Mouse (Mus musculus): ENCODE measurements at regions not wholly inside any gene's neighbourhood (a gene's known extent, or its start where the extent isn't known, plus 50 kb on each side); places are given as distances from the start of the nearest gene placed in this dataset.
"Not testable (repeated sequence)": the region's sequence is repeated elsewhere in the genome, so short reads cannot be mapped to it uniquely, and the experiment has no call there.

- H3K4me2 ChIP-seq (replicated peaks), result no peak overlapping the region
- H3K36me3 ChIP-seq, result no peaks in the 10 kb centered on the region
- no peaks in the 10 kb centered on the region for H3K4me1 ChIP-seq
- no peak overlapping the region for H3K9ac ChIP-seq
- no peak overlapping the region for H3K4me3 ChIP-seq
- no peaks in the 10 kb centered on the region for H3K27me3 ChIP-seq (replicated peaks)
- WGBS, result 84% methylated on average over 2 of the region's 2 CpGs
- H3K9me3 ChIP-seq, result no peaks in the 10 kb centered on the region
- no peak overlapping the region for H3K27ac ChIP-seq
- no peak for ATAC-seq (ENCODE audit: low FRiP score, low read depth)
Measured at GRCm38 (mm10) chr13:81020811-81021210, 137.6 kb downstream of the Arrdc3 start.

GRCm38 (mm10) chr13:81022410-81022809 lies 139.2 kb downstream of the Arrdc3 start:
- Histone ChIP-seq H3K36me3 (no peaks in the 10 kb centered on the region), H3K4me3 (no peak overlapping the region), H3K27me3 (replicated peaks) (no peaks in the 10 kb centered on the region), H3K27ac (no peak overlapping the region), H3K9ac (no peak overlapping the region), H3K4me1 (no peaks in the 10 kb centered on the region), H3K4me2 (replicated peaks) (no peak overlapping the region), H3K9me3 (no peaks in the 10 kb centered on the region)
- ATAC-seq (ENCODE audit: low FRiP score, low read depth), result no peak
- WGBS, result 87% methylated on average over 1 of the region's 1 CpGs

- H3K4me3 ChIP-seq; ATAC-seq (ENCODE audit: low FRiP score, low read depth); H3K4me1 ChIP-seq; H3K9ac ChIP-seq; H3K9me3 ChIP-seq; H3K27ac ChIP-seq; H3K36me3 ChIP-seq; H3K27me3 ChIP-seq (replicated peaks); H3K4me2 ChIP-seq (replicated peaks): not testable (repeated sequence)
- WGBS, result 96% methylated on average over 14 of the region's 14 CpGs
Measured at GRCm38 (mm10) chr13:81025241-81025760, 142.1 kb downstream of the Arrdc3 start.

- H3K27me3 ChIP-seq (replicated peaks), result no peaks in the 10 kb centered on the region
- H3K9ac ChIP-seq, result no peak overlapping the region
- no peaks in the 10 kb centered on the region for H3K36me3 ChIP-seq
- no peak overlapping the region for H3K4me2 ChIP-seq (replicated peaks)
- WGBS, result 89% methylated on average over 1 of the region's 1 CpGs
- ATAC-seq (ENCODE audit: low FRiP score, low read depth), result no peak
- no peak overlapping the region for H3K27ac ChIP-seq
- H3K9me3 ChIP-seq, result no peaks in the 10 kb centered on the region
- H3K4me1 ChIP-seq, result no peaks in the 10 kb centered on the region
- no peak overlapping the region for H3K4me3 ChIP-seq
Measured at GRCm38 (mm10) chr13:81037316-81037715, 154.1 kb downstream of the Arrdc3 start.

- H3K4me2 ChIP-seq (replicated peaks), result no peak overlapping the region
- no peaks in the 10 kb centered on the region for H3K9me3 ChIP-seq
- H3K9ac ChIP-seq, result no peak overlapping the region
- H3K4me3 ChIP-seq, result no peak overlapping the region
- H3K27ac ChIP-seq, result no peak overlapping the region
- no peak for ATAC-seq (ENCODE audit: low FRiP score, low read depth)
- no peaks in the 10 kb centered on the region for H3K4me1 ChIP-seq
- H3K36me3 ChIP-seq, result no peaks in the 10 kb centered on the region
- no peaks in the 10 kb centered on the region for H3K27me3 ChIP-seq (replicated peaks)
- WGBS, result 89% methylated on average over 4 of the region's 4 CpGs
Measured at GRCm38 (mm10) chr13:81038736-81039135, 155.6 kb downstream of the Arrdc3 start.

- H3K9me3 ChIP-seq, result no peaks in the 10 kb centered on the region
- no peak overlapping the region for H3K27ac ChIP-seq
- H3K4me1 ChIP-seq, result no peaks in the 10 kb centered on the region
- no peak overlapping the region for H3K9ac ChIP-seq
- ATAC-seq (ENCODE audit: low FRiP score, low read depth), result no peak
- no peak overlapping the region for H3K4me3 ChIP-seq
- H3K36me3 ChIP-seq, result no peaks in the 10 kb centered on the region
- H3K27me3 ChIP-seq (replicated peaks), result no peaks in the 10 kb centered on the region
- H3K4me2 ChIP-seq (replicated peaks), result no peak overlapping the region
Measured at GRCm38 (mm10) chr13:81040494-81040893, 157.3 kb downstream of the Arrdc3 start.

GRCm38 (mm10) chr13:81041646-81042045 lies 158.5 kb downstream of the Arrdc3 start:
- Histone ChIP-seq H3K27ac (no peak overlapping the region), H3K9ac (no peak overlapping the region), H3K4me3 (no peak overlapping the region), H3K9me3 (no peaks in the 10 kb centered on the region), H3K27me3 (replicated peaks) (no peaks in the 10 kb centered on the region), H3K4me1 (no peaks in the 10 kb centered on the region), H3K36me3 (no peaks in the 10 kb centered on the region), H3K4me2 (replicated peaks) (no peak overlapping the region)
- no peak for ATAC-seq (ENCODE audit: low FRiP score, low read depth)
- 79% methylated on average over 3 of the region's 3 CpGs for WGBS

Measured in neural tube, embryonic 12.5 days (tissue).